Mouse (Mus musculus): ENCODE results near the gene Tbx4. TPM values are rescaled to one million over a fixed set of nuclear protein-coding genes. Genes with fewer than 3 reads are reported as not detected.

Gene Tbx4
- 0.34 TPM in 2 replicates for polyA plus RNA-seq (2015; fragmentation: Nextera tagmentation; extraction: Ambion mirVana)

GRCm38 (mm10) chr11:85885665-85886428, at the start of gene Tbx4:
TSS of gene Tbx4 (plus strand) at chr11:85886422.
- Histone ChIP-seq H3K27ac (no peak within 1 kb of the TSS), H3K27me3 (peaks cover 87% of the 10 kb centered on the region), H3K4me1 (replicated peaks) (peaks cover 15% of the 10 kb centered on the region), H3K9me3 (no peaks in the 10 kb centered on the region), H3K36me3 (no peaks in the 10 kb centered on the region), H3K9ac (no peak within 1 kb of the TSS), H3K4me2 (no peak within 1 kb of the TSS), H3K4me3 (no peak within 1 kb of the TSS)
- ATAC-seq (ENCODE audit: low FRiP score): no peak
- 13% methylated on average over 21 of the region's 28 CpGs for WGBS

GRCm38 (mm10) chr11:85836523-85837290, 49.5 kb upstream of the Tbx4 start:
- H3K4me2 ChIP-seq: peak overlapping the region; percentile 25
- 2% methylated on average over 32 of the region's 32 CpGs for WGBS
- no peaks in the 10 kb centered on the region for H3K36me3 ChIP-seq
- H3K4me1 ChIP-seq (replicated peaks): peaks cover 43% of the 10 kb centered on the region
- ATAC-seq (ENCODE audit: low FRiP score): no peak
- peaks cover 99% of the 10 kb centered on the region for H3K27me3 ChIP-seq
- H3K9me3 ChIP-seq: no peaks in the 10 kb centered on the region
- peak overlapping the region; percentile 65; the same call in 1 of the 2 replicates for H3K9ac ChIP-seq
- H3K4me3 ChIP-seq: peak overlapping the region; percentile 32
- H3K27ac ChIP-seq: no peak overlapping the region

DNA sequence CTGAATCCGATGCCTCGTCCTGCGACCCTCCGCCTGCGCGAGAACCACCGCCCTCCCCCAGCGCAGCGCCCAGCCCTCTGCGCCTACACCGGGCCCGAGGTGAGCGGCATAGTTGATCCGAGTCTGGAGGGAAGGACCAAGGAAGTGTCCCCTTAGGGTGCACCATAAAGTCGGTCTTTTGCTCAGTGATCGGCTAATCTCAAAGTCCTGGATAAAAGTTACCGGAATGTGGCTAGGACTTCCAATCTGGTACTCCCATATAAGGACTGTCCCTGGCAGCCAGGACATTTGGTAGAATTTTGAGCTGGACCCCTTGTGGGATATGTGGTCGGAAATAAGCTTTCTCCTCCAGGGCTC, 49.0 kb upstream of the Tbx4 start:
- Histone ChIP-seq H3K27me3 (peaks cover 99% of the 10 kb centered on the region), H3K4me3 (peak overlapping the region; percentile 32), H3K9me3 (no peaks in the 10 kb centered on the region), H3K4me2 (peak overlapping the region; percentile 37; the same call in 1 of the 2 replicates), H3K27ac (no peak overlapping the region), H3K9ac (peak overlapping the region; percentile 65), H3K4me1 (replicated peaks) (peaks cover 42% of the 10 kb centered on the region), H3K36me3 (no peaks in the 10 kb centered on the region)
- ATAC-seq (ENCODE audit: low FRiP score): no peak
- WGBS: 2% methylated on average over 18 of the region's 18 CpGs

GRCm38 (mm10) chr11:85837648-85838423, 48.4 kb upstream of the Tbx4 start:
- 1% methylated on average over 62 of the region's 67 CpGs for WGBS
- H3K27ac ChIP-seq: no peak overlapping the region

GRCm38 (mm10) chr11:85838424-85839257, 47.6 kb upstream of the Tbx4 start:
- peaks cover 100% of the 10 kb centered on the region for H3K27me3 ChIP-seq
- no peak for ATAC-seq (ENCODE audit: low FRiP score)
- H3K4me1 ChIP-seq (replicated peaks): peaks cover 43% of the 10 kb centered on the region
- H3K4me2 ChIP-seq: peak overlapping the region; percentile 37
- no peak overlapping the region for H3K27ac ChIP-seq
- WGBS: 5% methylated on average over 20 of the region's 20 CpGs
- H3K9me3 ChIP-seq: no peaks in the 10 kb centered on the region
- H3K36me3 ChIP-seq: no peaks in the 10 kb centered on the region
- peak overlapping the region; percentile 65 for H3K9ac ChIP-seq
- H3K4me3 ChIP-seq: peak overlapping the region; percentile 32

More at GRCm38 (mm10) chr11:85837648-85838423, 48.4 kb upstream of the Tbx4 start:
- H3K4me3 ChIP-seq: peak overlapping the region; percentile 32
- H3K9ac ChIP-seq: peak overlapping the region; percentile 65
- H3K9me3 ChIP-seq: no peaks in the 10 kb centered on the region
- H3K4me2 ChIP-seq: peak overlapping the region; percentile 37
- H3K36me3 ChIP-seq: no peaks in the 10 kb centered on the region
- peaks cover 41% of the 10 kb centered on the region for H3K4me1 ChIP-seq (replicated peaks)
- H3K27me3 ChIP-seq: peaks cover 99% of the 10 kb centered on the region
- ATAC-seq (ENCODE audit: low FRiP score): no peak

DNA sequence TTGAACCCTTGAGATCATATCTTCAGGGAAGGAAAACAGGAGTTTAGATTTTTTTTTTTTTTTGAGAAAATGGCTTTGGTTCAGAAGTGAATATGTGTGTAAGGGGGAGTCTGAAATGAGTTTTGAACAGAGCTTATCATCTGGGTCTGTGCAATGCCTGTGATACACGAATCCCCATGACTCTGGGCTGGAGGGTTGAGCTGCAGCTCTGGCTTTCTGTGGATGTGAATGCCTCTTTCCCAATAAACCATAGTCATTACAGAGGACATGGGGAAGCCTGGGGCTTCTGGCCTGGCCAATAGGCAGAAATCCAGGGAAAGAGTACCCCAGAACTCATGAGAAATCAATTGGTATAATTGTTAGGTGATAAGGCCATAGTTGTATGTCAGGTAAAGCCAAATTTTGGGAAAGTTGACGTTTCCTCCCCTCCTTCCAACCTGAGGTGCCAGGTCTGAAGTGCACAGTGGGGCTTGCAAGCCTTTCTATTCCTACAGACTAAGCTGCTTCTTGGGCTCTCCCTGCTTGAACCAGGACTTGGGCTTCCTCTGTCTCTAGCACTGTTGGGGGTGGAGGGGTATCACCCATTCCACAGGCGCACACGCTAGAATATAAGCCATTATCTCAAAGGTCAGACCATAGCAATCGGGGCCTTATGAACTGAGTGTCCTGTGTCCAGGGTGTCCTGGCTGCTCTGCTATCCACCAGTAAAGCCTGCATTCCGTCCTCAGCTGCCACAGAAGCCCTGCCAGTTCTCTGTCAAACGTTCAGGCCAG, 46.8 kb upstream of the Tbx4 start:
- Histone ChIP-seq H3K27ac (no peak overlapping the region), H3K36me3 (no peaks in the 10 kb centered on the region), H3K9ac (no peak overlapping the region), H3K9me3 (no peaks in the 10 kb centered on the region), H3K4me2 (no peak overlapping the region; the same call in none of the 2 replicates), H3K4me1 (replicated peaks) (peaks cover 51% of the 10 kb centered on the region), H3K4me3 (peak overlapping the region; percentile 17; the same call in 1 of the 2 replicates), H3K27me3 (peaks cover 100% of the 10 kb centered on the region)
- ATAC-seq (ENCODE audit: low FRiP score): no peak
- WGBS: 11% methylated on average over 7 of the region's 7 CpGs

DNA sequence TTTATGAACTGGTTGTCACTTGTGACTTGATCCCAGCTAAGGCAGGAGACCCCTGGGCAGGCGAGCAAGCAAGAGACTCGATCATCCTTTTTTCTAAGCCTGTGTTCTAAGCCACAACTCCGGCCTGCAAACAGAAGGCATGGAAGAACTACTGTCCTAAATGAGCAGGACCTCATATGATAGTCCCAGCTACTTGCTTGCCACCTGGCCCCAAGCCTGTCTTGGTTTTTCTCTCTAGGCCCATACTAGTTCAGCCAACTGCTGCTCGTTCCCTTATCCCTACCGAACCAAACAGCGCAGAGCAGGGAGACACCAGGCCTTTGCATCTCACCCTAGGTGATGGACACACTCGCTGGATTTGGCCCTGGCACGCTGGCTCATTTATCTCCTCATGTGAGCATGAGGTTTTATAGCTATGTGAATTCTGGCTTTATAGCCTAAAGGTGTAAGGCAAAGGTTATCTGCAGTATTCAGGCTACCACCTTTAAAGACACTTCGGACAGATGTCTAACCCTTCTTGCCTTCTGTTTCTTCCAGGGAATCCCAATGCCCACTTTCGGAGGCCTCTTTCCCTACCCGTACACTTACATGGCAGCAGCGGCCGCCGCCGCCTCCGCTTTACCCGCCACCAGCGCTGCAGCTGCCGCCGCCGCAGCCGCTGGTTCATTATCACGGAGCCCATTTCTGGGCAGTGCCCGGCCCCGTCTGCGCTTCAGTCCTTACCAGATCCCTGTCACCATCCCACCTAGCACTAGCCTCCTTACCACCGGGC, 46.0 kb upstream of the Tbx4 start:
- H3K9ac ChIP-seq: peak overlapping the region; percentile 49

GRCm38 (mm10) chr11:85840803-85841145, 45.4 kb upstream of the Tbx4 start:
- Histone ChIP-seq H3K9ac (peak overlapping the region; percentile 49; the same call in 1 of the 2 replicates), H3K27me3 (peaks cover 100% of the 10 kb centered on the region), H3K36me3 (no peaks in the 10 kb centered on the region), H3K9me3 (no peaks in the 10 kb centered on the region), H3K27ac (no peak overlapping the region), H3K4me2 (peak overlapping the region; percentile 57), H3K4me1 (replicated peaks) (peaks cover 54% of the 10 kb centered on the region), H3K4me3 (peak overlapping the region; percentile 27)
- ATAC-seq (ENCODE audit: low FRiP score): no peak
- WGBS: 3% methylated on average over 21 of the region's 21 CpGs

More for the DNA sequence above, 46.0 kb upstream of the Tbx4 start:
- Histone ChIP-seq H3K36me3 (no peaks in the 10 kb centered on the region), H3K4me2 (peak overlapping the region; percentile 57), H3K4me3 (peak overlapping the region; percentile 27), H3K4me1 (replicated peaks) (peaks cover 54% of the 10 kb centered on the region), H3K27ac (no peak overlapping the region), H3K27me3 (peaks cover 100% of the 10 kb centered on the region), H3K9me3 (no peaks in the 10 kb centered on the region)
- ATAC-seq (ENCODE audit: low FRiP score): no peak
- 4% methylated on average over 27 of the region's 27 CpGs for WGBS

GRCm38 (mm10) chr11:85841211-85841681, 45.0 kb upstream of the Tbx4 start:
- no peak for ATAC-seq (ENCODE audit: low FRiP score)
- Histone ChIP-seq H3K9ac (no peak overlapping the region), H3K4me1 (replicated peaks) (peaks cover 54% of the 10 kb centered on the region), H3K36me3 (no peaks in the 10 kb centered on the region), H3K9me3 (no peaks in the 10 kb centered on the region), H3K27ac (no peak overlapping the region), H3K4me3 (peak overlapping the region; percentile 27; the same call in 1 of the 2 replicates), H3K4me2 (peak overlapping the region; percentile 57), H3K27me3 (peaks cover 100% of the 10 kb centered on the region)
- 7% methylated on average over 8 of the region's 8 CpGs for WGBS

DNA sequence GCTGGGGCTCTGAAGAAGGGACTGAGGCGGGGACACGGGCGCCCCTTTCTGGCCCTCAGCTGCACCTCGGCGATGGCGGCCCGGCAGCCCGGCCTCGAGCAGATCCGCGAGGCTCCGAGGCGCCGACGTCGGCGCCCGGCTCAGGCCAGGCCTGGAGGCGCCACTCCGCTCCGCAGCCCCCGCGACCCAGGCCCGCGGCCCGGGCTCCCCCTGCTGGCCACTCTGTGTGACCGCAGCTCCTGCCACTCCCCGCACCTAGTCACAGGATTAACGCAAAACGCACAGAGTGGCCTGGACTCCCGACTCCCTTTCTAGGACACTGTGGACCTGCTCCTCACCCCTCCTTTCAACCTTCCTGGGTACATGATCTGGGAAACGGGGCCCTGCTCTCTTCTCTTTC, 44.2 kb upstream of the Tbx4 start:
- peak; percentile 56 for ATAC-seq (ENCODE audit: low FRiP score)
- Histone ChIP-seq H3K27ac (no peak overlapping the region), H3K4me1 (replicated peaks) (peaks cover 52% of the 10 kb centered on the region), H3K36me3 (no peaks in the 10 kb centered on the region), H3K27me3 (peaks cover 100% of the 10 kb centered on the region), H3K4me2 (peak overlapping the region; percentile 57), H3K4me3 (peak overlapping the region; percentile 35), H3K9ac (peak overlapping the region; percentile 58; the same call in 1 of the 2 replicates), H3K9me3 (no peaks in the 10 kb centered on the region)
- WGBS: under 1% methylated on average over 32 of the region's 32 CpGs
